Mouse (Mus musculus): ENCODE results near the gene Klhl26. TPM values are rescaled to one million over a fixed set of nuclear protein-coding genes. Genes with fewer than 3 reads are reported as not detected.
A peak's percentile ranks its signal among the peaks of the same experiment; 100 is the strongest.
"Not testable (repeated sequence)": the region's sequence is repeated elsewhere in the genome, so short reads cannot be mapped to it uniquely, and the experiment has no call there.

Gene Klhl26
- polyA plus RNA-seq, 1 experiment from 2014 or later = 19.5 TPM

GRCm38 (mm10) chr8:70511174-70511573, 34.4 kb upstream of the Klhl26 start:
- H3K4me3 ChIP-seq (ENCODE audit: low read depth, low read length) = peak overlapping the region; percentile 97
- peak overlapping the region; percentile 44 for H3K4me2 ChIP-seq (ENCODE audit: low read length)
- not testable (repeated sequence) for ATAC-seq (replicated peaks; ENCODE audit: low FRiP score, low TSS enrichment, low read depth); DNase-seq (ENCODE audit: low spot score); H3K27me3 ChIP-seq (replicated peaks; ENCODE audit: control insufficient read depth, insufficient read depth, low read length); H3K9me3 ChIP-seq (ENCODE audit: control insufficient read depth, low read length); H3K4me1 ChIP-seq (replicated peaks; ENCODE audit: control insufficient read depth, insufficient read depth, low read length)
- peak overlapping the region; percentile 97; the same call in 1 of the 2 replicates for H3K9ac ChIP-seq (ENCODE audit: low read length)
- peaks cover 43% of the 10 kb centered on the region for H3K36me3 ChIP-seq (ENCODE audit: control insufficient read depth, insufficient read depth, low read length)
- H3K27ac ChIP-seq (ENCODE audit: low read depth) = 0 out of 2 replicates have a peak overlapping the region, but pooled peaks have one; percentile 98
- WGBS = 78% methylated on average over 6 of the region's 6 CpGs

GRCm38 (mm10) chr8:70510228-70510915, 33.6 kb upstream of the Klhl26 start, which contains the start of gene Uba52:
TSS of gene Uba52 (minus strand) at chr8:70510801.
- peak within 1 kb of the TSS; percentile 98 for H3K27ac ChIP-seq (ENCODE audit: low read depth)
- no peaks in the 10 kb centered on the region for H3K9me3 ChIP-seq (ENCODE audit: control insufficient read depth, low read length)
- under 1% methylated on average over 74 of the region's 74 CpGs for WGBS
- H3K4me2 ChIP-seq (ENCODE audit: low read length) = peak within 1 kb of the TSS; percentile 95
- H3K27me3 ChIP-seq (replicated peaks; ENCODE audit: control insufficient read depth, insufficient read depth, low read length) = no peaks in the 10 kb centered on the region
- peak within 1 kb of the TSS; percentile 97 for H3K9ac ChIP-seq (ENCODE audit: low read length)
- H3K4me3 ChIP-seq (ENCODE audit: low read depth, low read length) = peak within 1 kb of the TSS; percentile 97
- H3K4me1 ChIP-seq (replicated peaks; ENCODE audit: control insufficient read depth, insufficient read depth, low read length) = peaks cover 15% of the 10 kb centered on the region
- ATAC-seq (replicated peaks; ENCODE audit: low FRiP score, low TSS enrichment, low read depth) (peak; percentile 75), DNase-seq (ENCODE audit: low spot score) (peak; percentile 97)
- peaks cover 35% of the 10 kb centered on the region for H3K36me3 ChIP-seq (ENCODE audit: control insufficient read depth, insufficient read depth, low read length)

- Histone ChIP-seq H3K27me3 (replicated peaks; ENCODE audit: control insufficient read depth, insufficient read depth, low read length) (no peaks in the 10 kb centered on the region), H3K27ac (ENCODE audit: low read depth) (peak overlapping the region; percentile 98), H3K9me3 (ENCODE audit: control insufficient read depth, low read length) (no peaks in the 10 kb centered on the region), H3K4me1 (replicated peaks; ENCODE audit: control insufficient read depth, insufficient read depth, low read length) (peaks cover 19% of the 10 kb centered on the region), H3K4me2 (ENCODE audit: low read length) (peak overlapping the region; percentile 95), H3K9ac (ENCODE audit: low read length) (peak overlapping the region; percentile 97), H3K4me3 (ENCODE audit: low read depth, low read length) (peak overlapping the region; percentile 97), H3K36me3 (ENCODE audit: control insufficient read depth, insufficient read depth, low read length) (peaks cover 30% of the 10 kb centered on the region)
- ATAC-seq (replicated peaks; ENCODE audit: low FRiP score, low TSS enrichment, low read depth) (no peak), DNase-seq (ENCODE audit: low spot score) (no peak)
- 10% methylated on average over 25 of the region's 25 CpGs for WGBS
Observed at GRCm38 (mm10) chr8:70509281-70509952, 32.6 kb upstream of the Klhl26 start.

- Histone ChIP-seq H3K27ac (ENCODE audit: low read depth) (no peak overlapping the region), H3K9ac (ENCODE audit: low read length) (no peak overlapping the region), H3K4me1 (replicated peaks; ENCODE audit: control insufficient read depth, insufficient read depth, low read length) (peaks cover 23% of the 10 kb centered on the region), H3K36me3 (ENCODE audit: control insufficient read depth, insufficient read depth, low read length) (peaks cover 26% of the 10 kb centered on the region), H3K27me3 (replicated peaks; ENCODE audit: control insufficient read depth, insufficient read depth, low read length) (peaks cover 18% of the 10 kb centered on the region), H3K9me3 (ENCODE audit: control insufficient read depth, low read length) (no peaks in the 10 kb centered on the region), H3K4me3 (ENCODE audit: low read depth, low read length) (0 out of 2 replicates have a peak overlapping the region, but pooled peaks have one; percentile 78), H3K4me2 (ENCODE audit: low read length) (no peak overlapping the region)
- DNase-seq (ENCODE audit: low spot score) (no peak), ATAC-seq (replicated peaks; ENCODE audit: low FRiP score, low TSS enrichment, low read depth) (no peak)
- WGBS = 65% methylated on average over 5 of the region's 5 CpGs
Observed at GRCm38 (mm10) chr8:70507027-70507393, 30.2 kb upstream of the Klhl26 start.

- peaks cover 26% of the 10 kb centered on the region for H3K36me3 ChIP-seq (ENCODE audit: control insufficient read depth, insufficient read depth, low read length)
- ATAC-seq (replicated peaks; ENCODE audit: low FRiP score, low TSS enrichment, low read depth) (peak; percentile 85), DNase-seq (ENCODE audit: low spot score) (peak; percentile 99)
- H3K4me3 ChIP-seq (ENCODE audit: low read depth, low read length) = peak within 1 kb of the TSS; percentile 78
- peaks cover 27% of the 10 kb centered on the region for H3K4me1 ChIP-seq (replicated peaks; ENCODE audit: control insufficient read depth, insufficient read depth, low read length)
- H3K27ac ChIP-seq (ENCODE audit: low read depth) = peak within 1 kb of the TSS; percentile 76
- no peaks in the 10 kb centered on the region for H3K9me3 ChIP-seq (ENCODE audit: control insufficient read depth, low read length)
- H3K4me2 ChIP-seq (ENCODE audit: low read length) = peak within 1 kb of the TSS; percentile 59
- H3K27me3 ChIP-seq (replicated peaks; ENCODE audit: control insufficient read depth, insufficient read depth, low read length) = peaks cover 24% of the 10 kb centered on the region
- H3K9ac ChIP-seq (ENCODE audit: low read length) = peak within 1 kb of the TSS; percentile 67
- WGBS = 3% methylated on average over 40 of the region's 40 CpGs
Observed at GRCm38 (mm10) chr8:70506328-70507026, 29.7 kb upstream of the Klhl26 start, which contains the start of gene Rex1bd. TSS of gene Rex1bd (minus strand) at chr8:70506752.

GRCm38 (mm10) chr8:70505698-70506327, 29.0 kb upstream of the Klhl26 start:
- H3K27ac ChIP-seq (ENCODE audit: low read depth) = peak overlapping the region; percentile 76; the same call in 1 of the 2 replicates
- peak overlapping the region; percentile 59 for H3K4me2 ChIP-seq (ENCODE audit: low read length)
- H3K9me3 ChIP-seq (ENCODE audit: control insufficient read depth, low read length) = no peaks in the 10 kb centered on the region
- H3K9ac ChIP-seq (ENCODE audit: low read length) = peak overlapping the region; percentile 67
- peaks cover 30% of the 10 kb centered on the region for H3K27me3 ChIP-seq (replicated peaks; ENCODE audit: control insufficient read depth, insufficient read depth, low read length)
- 34% methylated on average over 32 of the region's 32 CpGs for WGBS
- DNase-seq (ENCODE audit: low spot score) = no peak
- peaks cover 26% of the 10 kb centered on the region for H3K36me3 ChIP-seq (ENCODE audit: control insufficient read depth, insufficient read depth, low read length)
- H3K4me1 ChIP-seq (replicated peaks; ENCODE audit: control insufficient read depth, insufficient read depth, low read length) = peaks cover 27% of the 10 kb centered on the region
- no peak; the same call in 1 of the 2 replicates for ATAC-seq (replicated peaks; ENCODE audit: low FRiP score, low TSS enrichment, low read depth)
- peak overlapping the region; percentile 78 for H3K4me3 ChIP-seq (ENCODE audit: low read depth, low read length)

- no peak for ATAC-seq (replicated peaks; ENCODE audit: low FRiP score, low TSS enrichment, low read depth)
- H3K27me3 ChIP-seq (replicated peaks; ENCODE audit: control insufficient read depth, insufficient read depth, low read length) = peaks cover 40% of the 10 kb centered on the region
- WGBS = 85% methylated on average over 3 of the region's 3 CpGs
Observed at GRCm38 (mm10) chr8:70504851-70505250, 28.1 kb upstream of the Klhl26 start.

GRCm38 (mm10) chr8:70504291-70504716, 27.5 kb upstream of the Klhl26 start:
- no peak overlapping the region for H3K4me3 ChIP-seq (ENCODE audit: low read depth, low read length)
- WGBS = 58% methylated on average over 16 of the region's 16 CpGs
- H3K36me3 ChIP-seq (ENCODE audit: control insufficient read depth, insufficient read depth, low read length) = peaks cover 26% of the 10 kb centered on the region
- ATAC-seq (replicated peaks; ENCODE audit: low FRiP score, low TSS enrichment, low read depth) (no peak), DNase-seq (ENCODE audit: low spot score) (no peak)
- no peaks in the 10 kb centered on the region for H3K9me3 ChIP-seq (ENCODE audit: control insufficient read depth, low read length)
- no peak overlapping the region for H3K9ac ChIP-seq (ENCODE audit: low read length)
- H3K27ac ChIP-seq (ENCODE audit: low read depth) = no peak overlapping the region
- no peak overlapping the region for H3K4me2 ChIP-seq (ENCODE audit: low read length)
- H3K27me3 ChIP-seq (replicated peaks; ENCODE audit: control insufficient read depth, insufficient read depth, low read length) = peaks cover 45% of the 10 kb centered on the region
- H3K4me1 ChIP-seq (replicated peaks; ENCODE audit: control insufficient read depth, insufficient read depth, low read length) = peaks cover 27% of the 10 kb centered on the region

More at GRCm38 (mm10) chr8:70504851-70505250, 28.1 kb upstream of the Klhl26 start:
- H3K9me3 ChIP-seq (ENCODE audit: control insufficient read depth, low read length) = no peaks in the 10 kb centered on the region
- no peak overlapping the region for H3K4me2 ChIP-seq (ENCODE audit: low read length)
- DNase-seq (ENCODE audit: low spot score) = peak; percentile 92
- peaks cover 27% of the 10 kb centered on the region for H3K4me1 ChIP-seq (replicated peaks; ENCODE audit: control insufficient read depth, insufficient read depth, low read length)
- H3K4me3 ChIP-seq (ENCODE audit: low read depth, low read length) = no peak overlapping the region
- no peak overlapping the region for H3K27ac ChIP-seq (ENCODE audit: low read depth)
- no peak overlapping the region for H3K9ac ChIP-seq (ENCODE audit: low read length)
- H3K36me3 ChIP-seq (ENCODE audit: control insufficient read depth, insufficient read depth, low read length) = peaks cover 26% of the 10 kb centered on the region

All from intestine, embryonic 14.5 days (tissue).